Mouse (Mus musculus) CD4-positive, CD25-positive, alpha-beta regulatory T cell, adult 4 months (primary cell): Measurements from ENCODE around the gene Il34. TPM values are rescaled to one million over a fixed set of nuclear protein-coding genes. Genes with fewer than 3 reads are reported as not detected.
A peak's percentile ranks its signal among the peaks of the same experiment; 100 is the strongest.

Experiments
- ATAC-seq: one replicate; pipeline ENCODE4 v1.8.0; 2017
- polyA plus RNA-seq, 2 experiments: library from polyadenylated mRNA; unstranded; fragments of 100-300 nt; shearing (Covaris generic); gene quantifications; one replicate each; pipeline ENCODE4 v1.2.1; 2017

The Il34 gene
- polyA plus RNA-seq, 2 experiments from 2014 or later, result not detected

GRCm38 (mm10) chr8:110731346-110731859 is 74.3 kb downstream of the Il34 start:
- ATAC-seq, result no peak

DNA sequence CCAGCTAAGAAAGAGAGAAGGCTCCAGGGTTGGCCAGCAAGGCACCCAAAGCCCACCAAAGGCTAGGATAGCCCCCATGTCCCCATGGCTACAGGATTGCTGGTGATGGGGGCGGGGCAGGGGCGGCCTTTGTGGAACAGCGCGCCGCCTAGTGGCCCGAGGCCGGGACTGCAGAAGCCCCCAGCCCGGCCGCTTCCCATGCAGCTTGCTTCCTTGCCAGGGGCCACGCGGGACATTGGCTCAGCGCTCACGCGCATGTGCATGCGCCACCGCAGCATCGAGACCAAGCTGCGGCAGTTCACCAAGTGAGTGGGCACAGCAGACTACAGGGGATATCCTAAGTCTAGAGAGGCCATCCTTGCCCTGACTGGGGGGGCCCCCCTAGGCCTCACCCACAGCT is 78.8 kb downstream of the Il34 start:
- no peak for ATAC-seq

- ATAC-seq, result no peak
These were observed 80.5 kb downstream of the Il34 start for GRCm38 (mm10) chr8:110725084-110725838.

DNA sequence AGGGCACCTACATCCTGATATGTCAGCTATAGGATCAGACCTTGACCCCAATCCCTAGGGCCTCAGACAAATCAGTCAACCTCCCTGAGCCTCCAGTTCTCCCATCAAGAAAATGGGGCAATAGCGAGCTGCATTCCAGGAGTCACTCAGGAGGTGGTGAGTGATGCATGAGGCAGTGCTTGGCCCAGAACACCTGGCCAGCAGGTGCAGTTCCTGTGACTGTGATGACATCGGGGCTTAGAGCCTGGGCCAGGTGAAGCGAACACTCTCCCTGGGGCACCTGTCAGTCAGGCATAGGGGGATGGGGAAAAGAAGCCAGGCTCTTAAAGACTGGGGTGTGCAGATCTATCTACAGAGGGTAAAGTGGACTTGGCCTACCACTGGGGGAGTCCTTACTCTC is 81.2 kb downstream of the Il34 start:
- ATAC-seq, result no peak

GRCm38 (mm10) chr8:110722414-110723011 is 83.2 kb downstream of the Il34 start:
- no peak for ATAC-seq

- peak; percentile 20 for ATAC-seq
These were observed 83.9 kb downstream of the Il34 start for GRCm38 (mm10) chr8:110721606-110722413.

- ATAC-seq, result no peak
These were observed 84.8 kb downstream of the Il34 start, which contains the start of gene Mtss1l for GRCm38 (mm10) chr8:110720685-110721598. Gene Mtss1l (plus strand): TSS chr8:110721476.

- no peak for ATAC-seq
These were observed 85.6 kb downstream of the Il34 start for GRCm38 (mm10) chr8:110719898-110720653.

DNA sequence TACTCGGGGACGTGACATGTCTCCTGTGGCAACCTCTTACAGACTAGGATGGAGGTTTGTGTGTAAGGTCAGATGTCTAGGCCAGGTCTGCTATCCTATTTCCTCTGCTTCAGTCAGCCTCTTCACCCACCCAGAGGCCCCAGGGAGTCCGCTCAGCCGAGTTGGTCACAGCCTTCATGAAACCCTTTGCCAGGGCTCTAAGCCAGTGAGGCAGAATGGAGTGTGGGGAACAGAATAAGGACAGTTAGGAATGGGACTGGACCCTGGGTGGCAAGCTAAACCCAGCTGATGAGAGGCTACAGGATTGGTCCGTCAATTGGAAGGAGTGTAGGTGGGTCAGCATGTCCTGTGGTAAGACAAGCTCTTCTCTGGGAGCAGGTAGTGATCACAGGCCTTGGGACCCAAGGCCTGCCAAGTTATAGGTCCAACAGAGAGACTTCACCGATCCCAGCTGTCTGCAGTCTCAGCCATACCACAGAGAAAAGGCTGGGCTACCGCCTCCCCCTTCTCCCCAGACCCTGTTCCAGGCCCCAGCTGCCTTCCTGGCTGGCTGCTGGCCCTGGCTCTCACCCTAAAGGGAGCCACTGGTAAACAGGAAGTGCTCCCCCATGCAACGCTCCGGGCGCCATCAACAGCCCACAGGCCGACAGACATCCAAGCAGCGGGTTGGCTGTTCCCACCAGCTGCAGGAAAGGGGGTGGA is 86.6 kb downstream of the Il34 start:
- ATAC-seq, result no peak

DNA sequence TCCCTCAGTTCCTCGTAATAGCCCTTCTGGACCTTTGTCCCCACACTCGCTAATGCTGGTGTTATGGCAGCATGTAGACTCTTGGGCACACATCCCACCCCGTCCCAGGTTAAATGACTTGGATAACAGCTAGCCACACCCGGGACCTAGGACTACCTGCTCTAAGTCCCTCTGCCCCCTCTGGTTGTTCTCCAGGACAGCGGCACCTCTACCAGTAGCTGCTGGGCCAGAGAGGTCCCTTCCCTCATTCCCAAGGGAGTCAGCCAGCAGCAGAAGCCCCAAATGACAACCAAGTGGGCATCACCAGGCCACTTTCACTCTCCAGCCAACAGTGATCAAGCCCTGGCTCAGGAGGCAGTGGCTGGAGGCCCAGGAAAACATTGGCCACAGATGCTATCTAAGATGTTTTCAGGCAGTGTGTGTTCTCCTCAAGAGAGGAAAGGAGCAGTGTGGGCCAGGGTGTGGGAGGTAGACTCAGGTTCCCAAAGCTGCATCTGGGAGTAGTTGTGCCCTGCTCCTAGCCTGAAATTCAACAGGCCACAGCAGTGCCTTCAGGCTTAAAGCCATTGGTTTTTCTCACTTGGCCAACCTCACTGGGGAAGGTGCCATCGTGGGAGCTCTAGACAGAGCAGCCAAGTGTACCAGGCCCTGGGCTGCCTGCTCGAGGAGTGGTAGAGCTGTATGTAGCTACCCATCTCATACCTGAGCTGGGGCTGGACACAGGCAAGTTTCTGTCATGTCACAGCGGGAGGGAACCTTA is 87.3 kb downstream of the Il34 start:
- no peak for ATAC-seq

DNA sequence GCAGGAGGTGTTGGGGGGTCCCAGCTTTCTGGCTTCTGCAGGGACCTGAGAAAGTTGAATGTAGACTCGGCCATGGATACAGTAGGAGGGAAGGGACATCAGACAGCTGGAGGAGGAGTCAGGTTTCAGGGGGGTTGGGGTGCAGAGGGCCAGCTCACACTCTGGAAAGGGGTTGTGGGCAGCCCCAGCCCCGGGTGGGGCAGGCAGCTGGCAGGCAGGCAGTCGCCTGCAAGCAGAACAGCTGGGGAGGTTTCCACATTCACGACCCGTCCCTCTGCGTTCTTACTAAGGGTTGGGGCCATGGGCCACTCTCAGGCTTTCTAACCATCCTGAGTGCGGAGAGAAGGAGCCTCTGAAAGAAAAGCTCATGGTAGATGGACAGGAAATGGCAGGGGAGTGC is 88.6 kb downstream of the Il34 start:
- no peak for ATAC-seq

GRCm38 (mm10) chr8:110716075-110716474 is 89.6 kb downstream of the Il34 start:
- no peak for ATAC-seq

DNA sequence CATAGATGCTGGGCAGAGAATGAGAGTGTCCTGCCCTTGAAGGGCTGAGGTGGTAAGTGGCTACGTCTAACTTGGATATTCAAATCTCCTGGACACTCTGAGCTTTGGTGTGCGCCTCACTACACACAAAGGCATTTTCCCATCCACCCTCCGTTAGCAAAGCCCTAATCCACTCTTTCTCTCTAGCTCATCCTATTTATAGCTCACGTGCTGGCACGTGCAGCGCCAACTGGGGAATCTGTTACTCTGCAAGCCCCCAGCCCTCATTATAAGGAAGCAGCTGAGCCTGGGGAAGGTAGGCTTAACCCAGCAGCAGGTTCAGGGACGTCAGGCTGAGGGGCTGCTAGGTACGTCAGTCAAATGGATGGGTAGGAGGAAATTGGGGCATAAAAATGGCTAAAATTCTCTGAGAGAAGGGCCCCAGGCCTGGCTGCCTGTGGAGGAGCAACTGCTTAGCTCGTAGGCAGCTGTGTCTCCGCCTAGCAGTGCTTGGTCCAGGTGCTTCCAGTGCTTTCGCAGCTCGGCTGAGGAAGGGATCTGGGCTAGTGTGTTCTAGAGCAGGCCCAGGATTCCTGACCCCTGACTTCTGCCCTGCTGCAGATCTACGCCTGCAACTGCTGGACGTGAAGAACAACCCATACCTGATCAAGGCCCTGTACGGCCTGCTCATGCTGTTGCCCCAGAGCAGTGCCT is 90.8 kb downstream of the Il34 start:
- no peak for ATAC-seq

DNA sequence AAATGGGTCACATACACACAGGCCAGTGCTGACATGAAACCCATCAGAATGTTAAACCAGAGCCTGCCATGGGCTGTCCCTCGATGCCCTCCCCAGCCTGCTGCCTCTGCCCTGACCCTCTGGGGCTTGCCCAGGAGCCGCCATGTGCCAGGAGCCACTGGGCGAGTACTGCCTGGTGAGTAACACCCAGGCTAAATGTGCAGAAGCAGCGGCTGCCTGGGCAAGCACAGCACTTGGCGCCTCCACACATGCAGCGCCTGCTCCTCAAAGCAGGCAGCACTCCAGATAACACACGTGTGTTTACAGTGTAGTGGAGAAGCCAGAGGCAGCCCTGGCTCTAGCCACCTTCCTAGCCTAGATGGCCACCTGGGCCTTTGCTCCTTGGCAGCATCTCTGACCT is 92.7 kb downstream of the Il34 start:
- ATAC-seq, result no peak

- ATAC-seq, result no peak
These were observed 94.3 kb downstream of the Il34 start for GRCm38 (mm10) chr8:110711271-110711934.

DNA sequence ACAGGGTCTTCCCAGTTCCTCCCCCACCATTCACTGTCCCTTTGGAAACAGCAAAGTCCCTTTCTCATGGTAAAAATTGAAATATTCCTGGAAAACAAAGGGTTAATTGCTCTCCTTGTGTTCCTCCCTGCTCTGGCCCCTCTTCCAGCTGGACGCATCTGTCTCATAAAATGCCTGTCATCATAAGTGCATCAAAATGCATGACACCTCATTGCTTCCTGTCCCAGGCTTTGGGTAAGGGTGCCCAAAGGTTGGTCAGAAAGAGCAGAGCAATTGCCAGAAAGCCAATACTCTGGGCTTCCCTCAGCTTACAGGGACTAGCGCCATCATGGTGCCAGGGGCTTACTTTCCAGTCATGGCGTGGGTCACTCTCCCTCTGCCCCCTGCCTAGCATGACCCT is 95.1 kb downstream of the Il34 start:
- no peak for ATAC-seq

- ATAC-seq, result no peak
These were observed 97.3 kb downstream of the Il34 start for GRCm38 (mm10) chr8:110708429-110708828.

DNA sequence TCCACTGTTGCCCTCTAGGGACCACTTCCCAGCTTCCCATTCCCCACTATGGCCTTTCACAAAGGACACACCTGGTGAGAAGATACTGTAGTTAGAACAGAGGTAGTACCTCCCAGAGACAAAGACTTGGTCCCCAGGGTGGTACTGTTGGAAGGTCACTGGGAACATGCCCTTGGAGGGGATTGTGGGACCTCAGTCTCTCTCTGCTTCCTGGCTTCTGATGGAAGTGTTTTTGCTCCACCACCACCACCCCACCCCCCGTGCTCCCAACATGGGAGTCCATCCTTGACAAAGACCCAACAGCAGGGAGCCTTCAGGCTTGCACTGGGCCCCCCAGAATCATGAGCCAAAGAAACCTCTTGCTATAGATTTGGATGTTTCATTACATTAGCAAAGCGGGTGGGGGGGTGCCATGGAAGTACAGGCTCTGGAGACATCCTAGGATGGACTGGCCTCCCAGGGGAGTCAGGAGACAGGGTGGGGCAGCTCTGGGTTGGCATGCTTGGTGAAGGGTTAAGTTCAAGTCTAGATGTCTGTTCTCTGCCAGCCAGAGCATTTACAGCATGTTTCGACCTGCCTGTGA is 99.3 kb downstream of the Il34 start:
- no peak for ATAC-seq
